Mouse (Mus musculus): ENCODE results near the gene Spryd7.
"Not testable (repeated sequence)": the region's sequence is repeated elsewhere in the genome, so short reads cannot be mapped to it uniquely, and the experiment has no call there.

Spryd7 gene

GRCm38 (mm10) chr14:61556289-61557147 is at the start of gene Spryd7:
Gene Spryd7 (minus strand): TSS chr14:61556886.
- DNase-seq (ENCODE audit: low read depth, low spot score) = peak; percentile 98

GRCm38 (mm10) chr14:61606088-61606487 is 49.4 kb upstream of the Spryd7 start:
- not testable (repeated sequence) for DNase-seq (ENCODE audit: low read depth, low spot score)

GRCm38 (mm10) chr14:61604081-61604480 is 47.4 kb upstream of the Spryd7 start:
- DNase-seq (ENCODE audit: low read depth, low spot score) = no peak

GRCm38 (mm10) chr14:61603069-61603755 is 46.5 kb upstream of the Spryd7 start:
- no peak for DNase-seq (ENCODE audit: low read depth, low spot score)

GRCm38 (mm10) chr14:61601348-61601747 is 44.7 kb upstream of the Spryd7 start:
- DNase-seq (ENCODE audit: low read depth, low spot score) = no peak

GRCm38 (mm10) chr14:61599057-61599806 is 42.5 kb upstream of the Spryd7 start:
- peak; percentile 80 for DNase-seq (ENCODE audit: low read depth, low spot score)

- no peak for DNase-seq (ENCODE audit: low read depth, low spot score)
These were observed 41.3 kb upstream of the Spryd7 start, which contains the start of gene Trim13 for GRCm38 (mm10) chr14:61597968-61598367. Gene Trim13 (plus strand): TSS chr14:61598247.

- DNase-seq (ENCODE audit: low read depth, low spot score) = no peak
These were observed 40.2 kb upstream of the Spryd7 start for GRCm38 (mm10) chr14:61596719-61597426.

- DNase-seq (ENCODE audit: low read depth, low spot score) = no peak
These were observed 32.8 kb upstream of the Spryd7 start for GRCm38 (mm10) chr14:61589288-61590065.

- DNase-seq (ENCODE audit: low read depth, low spot score) = no peak
These were observed 19.3 kb upstream of the Spryd7 start for GRCm38 (mm10) chr14:61575941-61576340.

GRCm38 (mm10) chr14:61575066-61575465 is 18.4 kb upstream of the Spryd7 start:
- no peak for DNase-seq (ENCODE audit: low read depth, low spot score)

GRCm38 (mm10) chr14:61572131-61572530 is 15.4 kb upstream of the Spryd7 start:
- no peak for DNase-seq (ENCODE audit: low read depth, low spot score)

GRCm38 (mm10) chr14:61571366-61571765 is 14.7 kb upstream of the Spryd7 start:
- DNase-seq (ENCODE audit: low read depth, low spot score) = peak; percentile 68

- DNase-seq (ENCODE audit: low read depth, low spot score) = no peak
These were observed 12.7 kb upstream of the Spryd7 start for GRCm38 (mm10) chr14:61569344-61569743.

GRCm38 (mm10) chr14:61566211-61566610 is 9.5 kb upstream of the Spryd7 start:
- not testable (repeated sequence) for DNase-seq (ENCODE audit: low read depth, low spot score)

- no peak for DNase-seq (ENCODE audit: low read depth, low spot score)
These were observed 3.2 kb upstream of the Spryd7 start for GRCm38 (mm10) chr14:61559856-61560255.

- DNase-seq (ENCODE audit: low read depth, low spot score) = no peak
These were observed 2.2 kb upstream of the Spryd7 start for GRCm38 (mm10) chr14:61558901-61559300.

- DNase-seq (ENCODE audit: low read depth, low spot score) = no peak
These were observed 776 bp downstream of the Spryd7 start for GRCm38 (mm10) chr14:61555931-61556288.

- no peak for DNase-seq (ENCODE audit: low read depth, low spot score)
These were observed 8.1 kb downstream of the Spryd7 start for GRCm38 (mm10) chr14:61548614-61549013.

GRCm38 (mm10) chr14:61537772-61538171 is 18.9 kb downstream of the Spryd7 start:
- not testable (repeated sequence) for DNase-seq (ENCODE audit: low read depth, low spot score)
